Mouse (Mus musculus) thymus, adult 18-20 months (tissue): ENCODE measurements at regions not wholly inside any gene's neighbourhood (a gene's known extent, or its start where the extent isn't known, plus 50 kb on each side); places are given as distances from the start of the nearest gene placed in this dataset.

Source experiments
- DNase-seq, 2 experiments: peaks; one replicate each; pipeline ENCODE4 v3.0.0; 2022; ENCODE audit warnings: mixed read lengths in 2 of 2

DNA sequence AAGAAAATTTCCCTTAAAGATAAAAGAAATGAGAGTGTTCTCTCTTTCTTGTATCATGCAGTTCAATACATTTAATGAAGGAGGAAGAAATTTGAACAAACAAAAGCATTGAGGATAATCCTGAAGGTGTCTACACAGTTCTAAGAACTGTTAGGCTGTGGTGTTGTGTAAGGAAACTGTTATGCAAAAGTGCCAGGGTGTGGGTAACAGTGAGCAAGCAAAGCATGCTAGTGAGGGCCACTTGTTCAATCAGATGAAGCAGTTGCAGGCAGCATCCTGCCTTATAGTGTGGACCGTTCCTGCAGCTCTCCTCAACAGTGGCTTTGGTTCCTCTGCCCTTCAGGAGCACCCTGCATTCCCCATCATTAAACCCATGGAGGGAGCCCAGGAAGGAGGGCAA lies 177.1 kb upstream of the Marcks start:
- no peak for DNase-seq

DNA sequence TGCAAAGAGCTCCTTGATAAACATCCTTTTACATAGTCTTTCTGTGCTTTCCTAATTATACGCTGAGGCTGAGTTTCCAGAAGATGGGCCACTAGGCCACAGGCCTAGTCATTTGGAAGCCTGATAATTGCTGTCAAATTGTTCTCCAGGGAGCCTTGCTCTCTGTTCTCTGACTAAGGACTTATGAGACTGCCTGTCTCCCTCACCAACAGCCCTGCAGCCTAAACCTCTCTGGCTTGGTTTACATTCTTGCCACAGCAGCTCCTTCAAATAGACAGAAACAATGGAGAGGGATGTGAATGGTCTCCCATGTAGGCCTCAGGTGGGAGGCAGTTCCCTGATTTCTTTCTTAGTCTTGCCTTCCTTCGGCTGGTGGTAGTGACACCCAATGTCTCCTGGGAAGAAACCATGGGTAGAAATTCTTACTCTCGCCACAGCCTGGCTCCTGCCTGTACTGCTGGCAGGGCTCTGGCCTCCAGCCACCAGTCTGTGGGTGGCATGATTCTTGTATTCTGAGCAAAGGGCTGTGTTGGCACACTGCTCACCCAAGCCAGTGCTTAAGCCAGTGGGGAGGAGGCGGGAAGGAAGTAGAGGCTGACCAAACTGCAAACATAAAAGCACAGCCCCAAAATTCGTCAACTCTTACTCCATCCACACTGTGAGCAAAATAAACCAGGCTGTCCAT lies 176.2 kb upstream of the Marcks start:
- DNase-seq: no peak

DNA sequence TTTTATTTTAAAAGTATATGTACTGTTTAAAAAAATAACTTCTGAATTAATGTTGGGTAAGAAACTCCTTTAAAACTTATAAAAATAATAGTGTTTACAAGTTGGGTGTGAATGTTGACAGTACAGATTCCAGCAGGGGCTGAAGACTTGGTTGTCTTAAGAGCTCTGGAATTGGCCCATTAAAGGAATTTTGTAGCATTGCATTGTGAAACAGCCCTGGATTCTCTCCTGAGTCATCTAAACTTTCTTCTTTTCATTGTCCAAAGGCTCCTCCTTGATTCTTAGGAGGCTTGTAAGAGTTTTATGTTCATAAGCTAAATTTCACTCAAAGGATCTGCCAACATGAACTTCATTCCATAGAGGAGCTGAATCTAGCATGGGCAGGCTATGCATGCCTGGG lies 174.7 kb upstream of the Marcks start:
- DNase-seq: no peak

DNA sequence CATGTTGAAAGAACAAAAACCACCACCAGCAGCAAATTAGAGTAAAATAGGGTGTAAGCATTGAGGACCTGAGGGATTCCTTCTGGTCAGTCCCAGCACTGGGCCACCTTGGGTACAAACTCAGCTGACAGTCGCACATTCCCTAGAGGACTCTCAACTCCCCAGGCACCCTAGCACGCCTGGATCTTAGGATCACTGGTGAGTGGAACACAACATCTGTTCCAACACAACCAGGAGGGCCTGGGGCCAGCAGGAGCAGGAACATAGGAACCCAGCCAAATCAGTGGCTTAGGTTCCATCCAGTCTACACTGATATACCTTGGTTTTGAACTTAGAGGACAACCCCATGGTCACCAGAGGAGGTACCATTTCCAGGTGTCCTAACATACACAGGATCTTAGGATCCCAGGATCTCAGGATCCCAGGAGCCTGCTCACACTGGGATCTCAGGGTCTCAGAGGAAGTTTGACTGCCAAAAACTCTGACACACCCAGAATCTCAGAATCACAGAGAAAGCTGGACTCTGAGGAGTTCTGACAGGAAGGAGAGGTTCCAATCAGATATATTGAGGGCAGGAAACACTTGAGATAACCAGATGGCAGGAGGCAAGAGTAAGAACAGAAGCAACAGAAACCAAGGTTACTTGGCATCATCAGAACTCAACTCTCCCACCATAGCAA lies 171.7 kb upstream of the Marcks start:
- no peak for DNase-seq

DNA sequence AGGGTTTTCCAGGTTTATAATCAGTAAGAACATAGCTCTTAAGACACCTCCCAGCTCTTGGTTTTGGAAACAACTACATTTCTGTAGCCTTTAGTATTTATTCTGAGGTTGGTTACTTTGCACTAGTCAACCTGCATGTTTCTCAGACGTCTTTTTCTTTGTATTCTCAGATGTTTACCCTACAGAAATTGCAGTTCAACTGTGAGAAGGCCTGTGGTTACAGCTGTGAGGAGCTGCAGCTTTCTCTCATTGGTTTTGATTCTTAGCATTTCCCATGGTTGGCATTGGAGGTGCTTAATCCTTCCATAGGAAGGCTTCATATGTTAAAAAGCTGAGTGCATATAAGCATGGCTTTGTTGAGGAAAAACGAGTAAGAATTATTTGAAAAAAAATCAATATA lies 165.9 kb upstream of the Marcks start:
- peak in 1 of 2 experiments; percentile 39 for DNase-seq

DNA sequence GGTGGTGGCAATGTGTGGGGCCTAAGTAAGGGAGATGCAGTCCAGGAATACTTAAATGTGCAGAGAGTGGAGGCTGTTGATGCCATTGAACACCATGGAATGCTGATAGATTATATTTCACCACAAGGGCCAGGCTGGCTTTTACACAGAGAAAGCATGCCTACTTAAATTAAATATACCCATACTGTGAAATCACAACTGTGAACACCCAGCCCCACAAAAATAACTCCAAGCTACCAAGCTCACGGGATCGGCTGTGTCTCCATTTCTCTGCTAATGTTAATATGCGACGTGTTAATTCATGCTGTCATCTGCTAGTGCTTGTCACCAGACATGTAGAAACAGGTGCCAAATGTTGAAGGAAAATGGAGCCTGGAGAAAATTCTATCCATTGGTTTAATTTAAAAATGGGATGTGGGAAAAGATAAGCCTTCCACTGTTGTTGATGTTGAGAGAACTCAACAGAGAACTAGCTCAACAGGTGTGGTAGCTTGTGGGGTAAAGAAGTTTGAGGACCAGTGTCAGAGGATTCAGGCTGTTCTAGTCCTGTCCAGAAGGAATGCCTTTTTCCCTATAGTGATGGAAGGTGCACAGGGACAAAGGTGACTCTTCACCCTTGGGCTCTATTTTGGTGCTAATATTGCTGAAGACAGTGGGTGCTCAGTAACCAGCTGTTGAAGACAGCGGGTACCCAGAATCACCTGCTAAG lies 161.6 kb upstream of the Marcks start:
- DNase-seq: no peak

DNA sequence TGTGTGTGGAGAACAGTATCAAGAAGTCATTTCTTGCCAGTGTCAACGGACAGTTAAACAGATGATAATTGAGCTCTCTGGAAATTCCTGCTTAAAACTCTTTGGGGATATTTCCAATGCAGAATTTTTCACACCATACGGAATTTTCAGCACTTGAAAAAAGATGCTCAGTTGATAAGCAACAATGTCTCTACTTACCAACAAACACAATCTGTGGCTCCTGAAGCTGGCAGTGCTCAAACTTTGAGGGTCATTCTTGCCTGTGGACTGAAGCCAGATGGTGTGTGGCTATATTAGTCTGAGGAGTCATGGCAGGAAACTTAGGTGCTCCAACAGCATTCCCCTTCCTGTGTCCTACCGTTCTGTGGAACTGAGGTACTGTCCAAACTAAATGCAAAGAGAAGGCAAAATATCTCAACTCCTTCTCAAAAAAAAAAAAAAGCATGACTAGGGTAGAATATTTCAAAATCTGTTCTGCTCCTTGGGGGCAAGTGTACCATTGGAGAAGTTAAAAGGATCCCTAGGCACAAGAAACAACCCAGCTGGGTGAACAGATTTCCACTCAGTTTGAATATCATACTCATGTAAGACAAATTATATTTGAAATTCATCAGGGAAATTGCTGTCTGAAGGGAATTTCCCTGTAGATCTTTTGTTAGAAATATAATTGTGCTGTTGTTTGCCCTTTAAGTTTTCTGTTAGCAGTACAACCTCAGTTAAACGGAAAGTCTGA lies 160.1 kb upstream of the Marcks start:
- no peak for DNase-seq

DNA sequence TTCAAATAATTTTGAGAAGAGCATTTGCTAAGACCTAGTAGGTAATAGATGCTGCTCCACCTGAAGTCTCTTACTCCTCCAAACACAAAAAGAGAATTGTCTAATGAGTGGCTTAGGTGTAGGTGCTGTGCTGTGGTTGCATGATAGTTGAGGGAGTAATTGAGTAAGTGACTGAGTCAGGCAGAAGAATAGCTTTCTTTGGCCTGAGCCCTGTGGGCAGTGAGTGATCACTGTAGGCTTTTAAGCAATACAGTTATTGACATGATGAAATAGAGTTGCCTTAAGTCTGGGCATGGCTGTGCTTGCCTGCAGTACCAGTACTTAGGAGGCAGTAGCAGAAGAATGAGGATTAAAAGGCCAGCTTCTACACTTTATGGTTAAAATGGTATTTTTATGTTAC lies 155.5 kb upstream of the Marcks start:
- DNase-seq: no peak

DNA sequence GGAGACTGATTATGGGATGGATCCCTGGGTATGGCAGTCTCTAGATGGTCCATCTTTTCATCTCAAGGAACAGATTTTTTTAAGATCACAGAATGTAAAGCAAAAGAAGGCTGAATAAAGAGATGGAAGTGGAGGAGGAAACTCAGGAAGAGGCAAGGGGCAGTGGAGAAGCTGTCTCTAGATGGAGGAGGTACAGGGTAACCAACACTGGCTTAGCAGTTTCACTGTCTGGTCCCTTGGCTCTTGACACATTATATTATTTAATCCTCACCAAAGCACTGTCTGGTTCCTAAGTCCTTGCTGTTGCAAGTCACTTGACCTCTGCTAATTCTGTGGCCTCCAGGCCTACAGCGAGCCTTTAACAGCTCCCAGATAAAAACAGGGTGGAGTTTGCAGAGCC lies 154.6 kb upstream of the Marcks start:
- no peak for DNase-seq

DNA sequence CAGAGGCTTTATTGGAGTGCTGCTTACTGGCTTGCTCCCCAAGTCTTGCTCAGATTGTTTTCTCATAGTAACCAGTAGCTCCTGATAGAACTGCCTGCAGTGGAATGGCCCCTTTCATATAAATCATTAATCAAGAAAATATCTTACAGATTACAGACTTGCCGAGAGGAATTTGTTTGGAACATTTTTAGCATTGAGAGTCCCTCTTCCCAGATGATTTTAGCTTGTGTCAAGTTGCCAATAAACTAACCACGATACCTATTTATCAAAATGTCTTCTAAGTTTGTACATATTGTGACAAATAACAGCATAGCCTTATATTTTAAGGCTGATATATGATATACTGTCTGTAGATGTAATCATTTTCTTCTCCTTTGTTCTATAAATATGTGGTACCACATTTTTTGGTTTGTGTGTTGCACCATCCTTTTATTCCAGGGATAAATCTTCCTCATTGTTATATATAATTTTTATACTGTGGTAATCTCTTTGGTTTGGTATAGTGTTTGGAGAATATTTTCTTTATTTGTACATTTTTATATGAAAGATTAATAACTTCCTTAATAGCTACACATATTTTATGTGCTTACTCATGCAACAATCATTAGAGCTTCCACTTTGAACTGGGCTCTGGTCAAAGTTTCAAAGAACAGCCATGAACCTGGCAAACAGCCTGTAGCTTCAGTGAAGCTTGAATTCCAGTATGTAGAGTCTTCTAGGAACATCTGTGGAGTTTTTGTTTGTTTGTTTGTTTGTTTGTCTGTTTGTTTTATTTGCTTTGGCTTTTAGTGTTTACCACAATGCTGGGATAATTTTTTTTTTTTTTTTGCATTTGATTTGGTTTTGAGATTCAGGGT lies 153.1 kb upstream of the Marcks start:
- no peak for DNase-seq

DNA sequence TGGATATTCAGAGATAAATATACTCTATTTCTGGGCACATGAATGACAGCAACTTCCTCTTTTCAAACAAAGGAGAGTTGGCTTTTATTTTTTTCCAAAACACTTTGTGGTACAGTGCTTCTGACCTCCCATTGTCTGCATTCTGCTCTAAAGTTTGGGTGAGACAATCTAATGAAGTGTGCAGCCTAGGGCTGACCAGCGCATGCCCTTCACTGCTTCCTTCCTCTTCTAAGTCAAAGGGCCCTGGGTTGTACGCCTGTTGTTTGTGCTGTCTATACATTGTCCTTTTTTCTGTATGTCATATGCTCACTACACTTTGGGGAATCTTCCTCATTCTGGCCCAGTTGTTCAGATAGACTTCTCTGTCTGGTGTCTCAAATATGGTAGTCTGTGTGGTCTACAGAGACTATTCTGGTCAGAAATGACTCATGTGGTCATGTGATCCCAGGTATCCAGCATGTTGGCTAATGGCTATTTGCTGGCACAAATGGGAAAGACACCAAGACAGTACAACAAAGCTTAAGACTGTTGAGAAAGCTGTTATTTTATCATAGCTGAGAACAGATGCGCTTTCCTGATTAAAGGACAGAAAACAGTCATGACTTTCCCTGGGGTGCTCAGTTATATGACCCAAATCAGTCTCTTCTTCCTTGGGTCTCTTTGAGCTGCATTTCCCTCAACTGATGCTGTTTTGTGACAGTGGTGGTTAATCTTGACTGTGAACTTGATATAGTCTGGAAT lies 151.4 kb upstream of the Marcks start:
- no peak for DNase-seq

DNA sequence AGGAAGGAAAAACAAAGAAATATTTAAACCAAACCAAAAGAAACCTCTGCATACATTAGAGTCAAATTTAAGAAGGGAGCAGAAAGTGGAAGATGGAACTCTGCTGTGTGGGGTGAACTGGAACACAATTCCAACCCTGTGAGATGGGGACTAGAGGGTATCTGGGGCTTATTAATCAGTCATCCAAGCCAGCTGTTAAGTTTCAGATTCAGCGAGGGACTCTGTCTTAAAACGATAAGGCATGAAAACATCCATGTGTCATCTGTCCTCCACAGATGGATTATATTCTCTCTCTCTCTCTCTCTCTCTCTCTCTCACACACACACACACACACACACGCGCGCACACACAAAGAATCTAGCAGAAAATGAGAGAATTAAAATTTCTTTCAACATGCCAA lies 147.6 kb upstream of the Marcks start:
- DNase-seq: no peak

DNA sequence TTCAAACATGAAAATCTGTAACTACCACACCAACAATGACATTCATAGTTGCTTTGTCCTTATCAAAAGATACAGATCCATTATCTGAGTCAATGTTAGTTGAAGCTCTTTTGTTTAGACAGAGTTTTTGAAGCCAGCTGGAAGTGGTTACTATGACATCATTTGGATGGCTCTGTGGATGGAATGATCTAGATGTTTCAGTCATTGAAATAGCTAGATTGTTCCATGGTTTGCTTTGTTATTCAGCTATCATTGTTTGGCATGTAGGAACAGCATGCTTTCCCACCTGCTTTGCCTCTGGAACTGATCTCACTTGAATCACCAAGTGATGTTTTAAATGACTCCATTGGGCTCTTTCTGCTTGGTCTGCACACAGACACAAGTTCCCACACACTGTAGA lies 144.2 kb upstream of the Marcks start:
- no peak for DNase-seq

DNA sequence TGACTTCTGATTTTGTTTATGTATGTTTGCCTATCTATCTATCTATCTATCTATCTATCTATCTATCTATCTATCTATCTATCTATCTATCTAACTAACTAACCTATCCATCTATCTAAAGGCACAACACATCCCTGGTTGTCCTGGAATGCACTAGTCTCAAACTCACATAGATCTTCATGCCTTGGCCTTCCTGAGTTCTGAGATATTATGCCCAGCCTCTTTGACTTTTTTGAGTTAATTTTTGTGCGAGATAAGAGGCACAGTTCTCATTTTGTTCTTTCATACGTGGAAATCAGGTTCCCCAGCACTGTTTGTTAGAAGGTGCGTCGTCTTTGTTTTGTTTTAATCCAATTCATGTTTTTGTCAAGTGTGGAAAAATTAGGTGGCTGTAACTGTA lies 142.1 kb upstream of the Marcks start:
- DNase-seq: no peak

DNA sequence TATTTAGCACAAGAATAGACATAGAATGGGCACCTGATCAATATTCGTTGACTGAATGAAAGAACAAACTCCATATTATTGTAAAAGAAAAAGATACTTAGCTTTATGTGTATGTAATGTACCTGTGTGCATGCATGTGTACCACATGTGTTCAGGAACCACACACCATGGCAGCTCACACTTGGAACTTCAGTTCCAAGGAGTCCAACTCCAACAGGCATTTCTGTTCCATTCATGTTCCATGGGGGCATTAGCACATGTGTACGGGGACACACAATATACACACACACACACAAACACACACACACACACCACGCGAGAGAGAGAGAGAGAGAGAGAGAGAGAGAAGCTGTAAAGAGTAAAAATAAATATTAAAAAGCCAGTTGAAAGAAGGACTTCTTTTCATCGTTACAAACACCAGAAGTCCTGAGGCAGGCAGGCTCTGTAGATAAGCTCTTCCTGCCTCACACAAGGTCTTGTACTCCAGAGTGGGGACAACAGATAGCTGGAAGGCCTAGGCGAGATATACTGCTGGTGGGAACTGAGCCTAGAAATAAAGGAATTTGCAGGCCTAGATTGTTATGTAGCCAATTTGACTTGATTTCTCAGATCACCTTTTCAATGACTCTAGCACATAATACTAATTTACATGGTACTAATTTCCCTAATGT lies 141.6 kb upstream of the Marcks start:
- no peak for DNase-seq

DNA sequence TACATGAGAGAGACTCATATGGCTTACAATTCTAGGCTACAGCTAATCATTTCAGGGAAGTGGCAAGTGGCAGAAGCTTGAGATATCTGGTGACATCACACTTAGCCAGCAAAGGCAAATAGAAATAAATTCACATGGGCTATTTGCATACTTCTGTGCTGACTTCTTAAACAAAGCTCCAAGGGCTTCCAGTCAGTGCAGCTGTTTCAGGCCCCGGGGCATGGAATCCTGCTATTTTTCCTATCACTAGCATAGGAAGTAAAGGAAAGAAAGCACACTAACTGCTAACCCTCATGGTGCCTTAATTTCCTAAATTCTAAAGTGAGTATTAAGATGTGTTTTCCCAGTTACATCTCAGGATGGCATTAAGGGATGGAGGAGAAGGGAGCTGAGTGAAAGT lies 140.6 kb upstream of the Marcks start:
- no peak for DNase-seq

DNA sequence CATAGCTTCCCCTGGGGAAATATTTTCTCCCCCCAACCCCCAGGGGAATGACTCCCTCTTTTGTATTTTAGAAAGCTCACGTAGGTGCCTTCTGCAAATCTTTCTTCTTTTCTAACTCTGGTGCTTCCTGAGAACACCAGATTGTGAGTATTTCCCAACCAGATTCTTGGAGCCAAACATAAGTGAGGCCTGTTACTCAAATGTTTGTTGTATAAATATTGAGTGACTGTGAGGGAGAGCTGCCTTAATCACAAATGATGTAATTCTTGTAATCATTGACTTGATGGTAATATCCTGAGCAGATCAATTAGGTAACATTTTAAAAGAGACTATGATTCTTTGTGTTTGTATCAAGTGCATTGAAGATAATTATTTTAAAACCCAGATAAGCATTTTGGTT lies 137.1 kb upstream of the Marcks start:
- no peak for DNase-seq

DNA sequence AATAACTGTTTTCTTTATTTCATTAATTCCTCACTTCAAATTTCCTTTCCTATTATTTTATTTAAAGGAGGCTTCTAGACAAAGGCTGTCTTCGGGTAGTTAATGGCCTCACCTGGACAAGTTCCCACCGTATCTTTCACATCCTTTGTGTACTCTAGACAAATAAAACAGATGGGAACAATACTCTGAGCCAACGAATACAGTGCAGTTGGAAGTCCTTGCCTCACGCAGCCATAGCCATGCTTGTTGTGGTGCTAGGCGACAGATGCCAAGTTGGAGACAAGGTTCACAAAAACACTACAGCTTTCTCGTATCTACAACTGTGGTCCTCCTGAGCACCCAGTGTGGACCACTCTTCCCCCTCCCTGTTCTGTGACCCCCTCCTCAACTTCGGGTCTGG lies 136.6 kb upstream of the Marcks start:
- DNase-seq: no peak

DNA sequence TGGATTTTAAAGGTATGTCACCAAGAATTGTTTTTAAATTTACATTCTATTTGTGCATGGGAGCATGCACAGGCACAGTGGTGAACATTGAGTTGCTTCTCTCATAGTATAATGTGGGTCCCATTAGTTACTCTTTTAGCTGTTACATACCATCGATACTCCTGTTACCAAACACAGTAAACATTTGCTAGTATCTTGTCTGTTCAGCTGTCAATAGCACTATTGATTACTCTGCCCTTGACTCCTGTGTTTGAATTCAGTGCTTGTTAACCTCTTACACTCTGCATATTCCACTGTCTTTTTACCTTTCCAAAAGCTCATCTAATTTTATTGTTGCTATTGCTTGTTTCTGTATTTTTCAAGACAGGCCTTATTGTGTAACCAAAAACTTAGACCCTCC lies 133.2 kb upstream of the Marcks start:
- no peak for DNase-seq

DNA sequence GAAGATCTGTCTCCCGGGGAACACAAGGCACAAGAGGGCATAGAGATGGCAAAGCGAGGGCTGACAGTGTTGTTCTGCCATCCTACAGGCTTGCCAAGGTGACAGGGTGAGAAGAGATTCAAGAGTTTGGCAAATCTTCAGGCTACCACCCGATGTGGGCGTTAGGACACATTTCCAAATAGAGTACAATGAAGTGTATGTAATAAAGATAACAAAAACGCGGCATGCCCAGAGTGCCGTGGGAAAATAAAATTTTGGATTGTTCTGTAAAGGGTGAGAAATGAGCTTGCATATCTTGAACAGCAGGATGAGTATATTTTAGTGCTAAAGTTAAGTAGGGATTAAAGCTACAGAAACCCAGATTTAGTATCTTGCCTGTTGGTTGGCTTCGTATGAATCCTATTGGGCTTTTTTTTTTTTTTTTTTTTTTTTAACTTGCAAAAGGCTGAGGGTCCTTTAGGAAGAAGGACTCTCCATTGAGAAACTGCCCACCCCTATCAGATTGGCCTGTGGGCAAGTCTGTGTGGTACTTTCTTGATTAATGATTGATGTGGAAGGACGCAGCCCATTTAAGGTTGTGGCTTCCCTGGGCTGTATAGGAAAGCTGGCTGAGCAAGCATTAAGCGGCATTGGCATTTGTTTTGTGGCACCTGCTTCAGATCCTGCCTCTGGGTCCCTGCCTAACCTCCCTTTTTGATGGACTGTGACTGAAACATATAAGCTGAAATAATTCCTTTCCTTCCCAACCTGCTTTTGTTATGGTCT lies 131.7 kb upstream of the Marcks start:
- DNase-seq: no peak

DNA sequence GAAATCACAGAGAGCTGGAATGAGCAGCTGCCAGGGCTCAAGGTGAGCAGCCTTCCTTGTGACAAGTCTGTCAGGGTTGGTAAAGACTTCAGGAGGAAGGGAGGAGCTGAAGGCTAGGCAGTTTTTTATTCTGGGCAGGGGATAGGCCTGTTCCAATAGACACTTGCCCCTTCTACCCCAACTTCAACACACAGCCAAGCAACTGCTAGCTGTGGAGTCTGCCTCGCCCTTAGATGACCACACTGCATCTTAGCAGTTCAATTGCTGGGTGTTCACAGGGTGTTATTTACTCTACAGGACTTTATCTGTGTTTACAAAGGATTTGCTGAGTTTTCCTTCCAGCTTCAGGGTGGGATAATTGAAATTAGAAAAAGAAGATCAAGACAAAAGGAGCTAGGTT lies 128.2 kb upstream of the Marcks start:
- no peak for DNase-seq
